Mouse (Mus musculus): ENCODE data around the gene Arel1.

Arel1 gene

GRCm38 (mm10) chr12:84907024-84907626 is 63.6 kb downstream of the Arel1 start:
- DNase-seq (ENCODE audit: low spot score): no peak

- no peak for DNase-seq (ENCODE audit: low spot score)
These were observed 66.3 kb downstream of the Arel1 start for GRCm38 (mm10) chr12:84904399-84904798.

- no peak for DNase-seq (ENCODE audit: low spot score)
These were observed 70.4 kb downstream of the Arel1 start for GRCm38 (mm10) chr12:84900317-84900716.

- no peak for DNase-seq (ENCODE audit: low spot score)
These were observed 73.4 kb downstream of the Arel1 start for GRCm38 (mm10) chr12:84897322-84897721.

- DNase-seq (ENCODE audit: low spot score): no peak
These were observed 74.5 kb downstream of the Arel1 start for GRCm38 (mm10) chr12:84896235-84896634.

GRCm38 (mm10) chr12:84893648-84894628 is 76.8 kb downstream of the Arel1 start:
- DNase-seq (ENCODE audit: low spot score): no peak

- DNase-seq (ENCODE audit: low spot score): no peak
These were observed 80.4 kb downstream of the Arel1 start for GRCm38 (mm10) chr12:84890289-84890688.

- DNase-seq (ENCODE audit: low spot score): no peak
These were observed 85.4 kb downstream of the Arel1 start for GRCm38 (mm10) chr12:84885107-84885876.

GRCm38 (mm10) chr12:84884423-84885076 is 86.2 kb downstream of the Arel1 start:
- no peak for DNase-seq (ENCODE audit: low spot score)

- no peak for DNase-seq (ENCODE audit: low spot score)
These were observed 87.9 kb downstream of the Arel1 start for GRCm38 (mm10) chr12:84882796-84883195.

GRCm38 (mm10) chr12:84880091-84880490 is 90.6 kb downstream of the Arel1 start:
- no peak for DNase-seq (ENCODE audit: low spot score)

GRCm38 (mm10) chr12:84876481-84877121 is 94.1 kb downstream of the Arel1 start, which contains the start of gene Ltbp2:
Ltbp2 (minus strand) TSS chr12:84876532.
- peak; percentile 35 for DNase-seq (ENCODE audit: low spot score)

GRCm38 (mm10) chr12:84875761-84876480 is 94.8 kb downstream of the Arel1 start:
- no peak for DNase-seq (ENCODE audit: low spot score)

- no peak for DNase-seq (ENCODE audit: low spot score)
These were observed 97.3 kb downstream of the Arel1 start for GRCm38 (mm10) chr12:84873434-84873833.

- no peak for DNase-seq (ENCODE audit: low spot score)
These were observed 98.4 kb downstream of the Arel1 start for GRCm38 (mm10) chr12:84872310-84872709.

Data from layer of hippocampus, adult 9-10 months (tissue).